Mouse (Mus musculus): ENCODE measurements around the gene Egfr.

Gene Egfr

GRCm38 (mm10) chr11:16776967-16777366 is 25.0 kb downstream of the Egfr start:
- in situ Hi-C loops (cut with MseI, MboI): no loop called here

- in situ Hi-C loops (cut with MseI, MboI): no loop called here
Observed at GRCm38 (mm10) chr11:16781604-16782003, 29.6 kb downstream of the Egfr start.

- in situ Hi-C loops (cut with MseI, MboI): no loop called here
Observed at GRCm38 (mm10) chr11:16783926-16784659, 32.1 kb downstream of the Egfr start.

DNA sequence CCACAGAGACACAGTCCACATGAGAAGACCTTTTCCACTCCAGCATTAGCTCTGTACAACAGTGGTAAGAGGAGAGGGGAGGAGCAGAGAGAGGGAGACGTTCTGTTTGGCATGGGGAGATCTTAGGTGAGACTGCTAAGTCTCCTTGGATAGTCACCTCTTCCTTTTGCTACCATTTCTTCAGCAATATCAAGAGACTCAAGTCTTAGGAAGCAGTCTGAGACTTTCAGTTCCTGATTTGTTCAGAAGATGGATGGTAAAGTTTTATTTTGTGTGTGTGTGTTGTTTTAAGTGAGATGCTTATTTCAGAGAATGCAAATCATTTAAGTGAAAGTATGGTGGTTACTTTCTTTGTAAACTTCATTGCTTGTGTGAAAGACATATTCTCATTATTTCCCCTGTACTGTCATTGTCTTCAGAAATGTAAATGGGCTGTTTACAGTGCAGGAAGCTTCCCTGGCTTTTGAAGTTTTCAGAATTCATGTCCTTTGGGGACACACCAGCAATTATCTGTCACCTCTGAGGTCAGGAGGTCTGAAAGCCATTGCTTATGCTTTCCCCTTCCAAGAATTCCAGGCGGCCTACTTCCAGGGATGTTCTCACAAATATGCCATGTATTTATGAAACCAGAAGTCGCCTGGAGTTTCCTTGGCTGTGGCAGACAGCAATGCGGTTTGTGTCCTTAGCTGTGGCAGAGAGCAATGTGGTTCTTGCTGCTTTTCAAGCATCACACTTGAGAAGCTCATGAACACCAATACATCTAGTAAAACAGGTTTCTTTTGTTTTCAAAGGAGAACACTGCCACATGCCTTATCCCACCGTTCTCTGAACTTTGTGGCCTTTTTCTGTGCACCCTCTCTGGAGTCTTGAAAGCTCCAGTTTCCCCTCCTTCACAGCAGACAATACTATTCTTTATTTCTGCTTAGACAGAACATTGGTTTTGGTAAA is 40.9 kb downstream of the Egfr start:
- in situ Hi-C loops (cut with MseI, MboI): no loop called here

- in situ Hi-C loops (cut with MseI, MboI): no loop called here
Observed at GRCm38 (mm10) chr11:16795012-16795411, 43.0 kb downstream of the Egfr start.

- in situ Hi-C loops (cut with MseI, MboI): no loop called here
Observed at GRCm38 (mm10) chr11:16795513-16795912, 43.5 kb downstream of the Egfr start.

GRCm38 (mm10) chr11:16797456-16797855 is 45.5 kb downstream of the Egfr start:
- in situ Hi-C loops (cut with MseI, MboI): no loop called here

DNA sequence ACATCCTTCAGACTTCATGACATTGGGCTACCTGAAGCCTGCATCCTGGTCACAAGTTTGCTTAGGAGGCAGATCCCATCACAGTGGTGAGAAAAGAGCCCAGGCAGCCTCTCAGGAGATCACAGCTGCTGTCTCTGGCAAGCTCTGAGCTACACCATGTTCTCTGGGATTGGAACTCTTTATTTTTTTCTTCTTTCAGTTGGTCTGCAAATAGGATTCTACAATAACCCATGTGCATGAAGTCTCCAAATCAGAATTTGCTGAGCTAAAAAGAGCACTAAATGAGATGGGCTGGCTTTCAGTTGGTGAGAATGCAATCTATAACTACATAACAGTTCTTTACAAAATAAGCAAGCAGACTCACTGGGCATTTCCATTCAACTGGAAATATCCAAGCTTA is 46.1 kb downstream of the Egfr start:
- in situ Hi-C loops (cut with MseI, MboI): no loop called here

GRCm38 (mm10) chr11:16800507-16800906 is 48.5 kb downstream of the Egfr start:
- in situ Hi-C loops (cut with MseI, MboI): no loop called here

- in situ Hi-C loops (cut with MseI, MboI): no loop called here
Observed at GRCm38 (mm10) chr11:16802668-16803067, 50.7 kb downstream of the Egfr start.

DNA sequence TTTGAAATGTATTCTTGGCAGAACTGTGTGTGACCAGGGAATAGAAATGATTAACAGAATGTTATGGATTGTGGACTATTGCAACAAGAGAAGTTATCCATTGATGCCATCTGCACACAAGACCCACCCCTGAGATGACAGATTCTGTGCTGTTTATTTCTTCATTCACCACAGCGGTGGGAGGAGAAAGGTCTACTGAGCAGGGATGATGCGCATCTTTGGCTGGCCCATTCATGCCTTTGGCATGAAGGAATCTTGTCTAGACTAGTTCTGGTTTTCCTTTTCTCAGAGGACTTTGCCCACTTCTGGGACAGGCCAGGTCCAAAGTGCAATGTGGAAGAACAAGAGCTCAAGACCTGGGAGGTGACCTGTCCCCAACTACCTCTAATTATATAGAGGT is 52.0 kb downstream of the Egfr start:
- in situ Hi-C loops (cut with MseI, MboI): no loop called here

GRCm38 (mm10) chr11:16805886-16806285 is 53.9 kb downstream of the Egfr start:
- in situ Hi-C loops (cut with MseI, MboI): no loop called here

GRCm38 (mm10) chr11:16809161-16809967 is 57.4 kb downstream of the Egfr start:
- in situ Hi-C loops (cut with MseI, MboI): no loop called here

- in situ Hi-C loops (cut with MseI, MboI): no loop called here
Observed at GRCm38 (mm10) chr11:16810086-16810485, 58.1 kb downstream of the Egfr start.

GRCm38 (mm10) chr11:16813298-16813697 is 61.3 kb downstream of the Egfr start:
- in situ Hi-C loops (cut with MseI, MboI): no loop called here

DNA sequence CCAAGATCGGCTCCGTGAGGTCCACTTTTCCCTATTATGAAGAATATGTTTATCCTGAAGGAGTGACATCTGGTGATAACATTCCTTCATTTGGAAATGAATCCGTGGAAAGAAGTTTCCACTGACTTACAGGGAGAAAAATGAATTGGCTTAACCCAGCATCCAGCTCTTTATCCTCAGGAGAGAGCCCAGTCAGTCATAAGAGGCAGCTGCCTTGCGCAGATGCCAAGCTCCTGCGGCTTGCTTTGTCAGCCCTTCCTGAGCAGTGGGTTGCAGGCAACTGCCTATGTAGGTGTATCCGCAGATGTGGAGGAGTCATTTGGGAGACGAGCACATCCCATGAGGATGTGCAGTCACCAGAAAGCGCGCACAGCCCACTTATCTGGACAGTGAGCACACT is 64.4 kb downstream of the Egfr start:
- in situ Hi-C loops (cut with MseI, MboI): no loop called here

DNA sequence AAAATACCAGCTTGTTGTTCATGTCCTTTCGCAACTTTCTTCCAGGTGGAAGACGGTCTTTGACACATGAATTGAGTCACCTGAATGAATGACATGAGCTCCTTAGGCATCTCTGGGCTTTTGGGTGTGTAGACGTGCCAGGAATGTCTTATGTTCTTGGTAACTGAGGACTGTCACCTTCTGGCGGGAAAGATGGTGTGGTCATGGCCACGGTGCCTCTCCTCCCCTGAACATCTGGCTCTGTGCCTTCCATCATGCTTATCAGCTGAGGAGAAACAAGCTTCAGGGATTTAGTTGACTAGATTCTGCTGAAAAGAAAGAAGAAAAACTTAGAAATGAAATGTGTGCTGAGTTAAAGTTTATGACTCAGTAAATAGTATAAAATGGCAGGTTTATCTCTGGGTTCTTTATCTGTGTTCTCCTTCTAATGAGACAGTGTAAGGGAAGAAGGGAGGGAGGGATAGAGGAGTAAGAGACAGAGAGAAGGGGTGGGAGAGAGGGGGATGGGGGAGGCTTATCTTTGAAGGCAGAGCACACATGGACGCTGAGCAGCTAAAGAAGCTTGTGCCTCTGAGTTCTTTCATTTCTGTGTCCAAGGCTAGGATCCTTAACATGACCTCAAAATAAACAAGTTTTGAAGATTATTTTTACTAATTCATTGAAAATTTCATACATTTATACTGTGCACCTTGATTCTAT is 65.5 kb downstream of the Egfr start:
- in situ Hi-C loops (cut with MseI, MboI): no loop called here

DNA sequence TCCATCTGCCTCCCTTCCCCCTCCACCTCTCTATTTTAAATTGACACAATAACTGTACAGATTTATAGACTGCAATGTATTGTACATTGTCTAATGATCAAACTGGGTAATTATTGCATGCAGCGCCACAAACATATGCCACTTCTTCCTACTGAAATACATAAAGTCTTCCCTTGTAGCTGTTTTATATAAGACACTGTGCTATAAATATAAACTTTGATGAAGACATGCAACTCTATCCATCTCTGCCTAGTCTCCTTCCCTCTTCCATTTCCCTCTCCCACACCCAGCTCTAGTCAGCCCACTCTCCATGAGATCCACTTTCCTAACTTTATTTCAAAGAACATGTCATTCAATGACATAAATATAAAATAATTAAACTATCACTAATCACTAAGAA is 67.4 kb downstream of the Egfr start:
- in situ Hi-C loops (cut with MseI, MboI): no loop called here

DNA sequence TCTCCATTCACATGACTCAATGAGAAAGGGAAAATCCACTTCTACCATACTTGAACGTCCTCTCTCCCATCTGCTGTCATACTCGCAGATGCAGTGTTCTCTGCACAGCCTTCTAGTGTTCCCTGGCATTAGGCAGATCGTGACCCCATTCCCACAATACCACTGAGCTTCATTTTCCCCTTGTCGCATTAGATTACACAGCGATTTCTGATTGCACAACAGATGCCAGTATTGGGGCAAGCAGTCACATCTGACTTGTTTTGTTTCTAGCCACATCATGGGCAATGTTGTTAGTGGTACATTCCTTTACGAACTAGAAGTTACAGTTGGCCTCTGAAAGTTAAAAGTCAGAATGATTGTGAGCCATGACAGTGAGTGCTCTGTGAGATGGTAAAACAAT is 68.1 kb downstream of the Egfr start:
- in situ Hi-C loops (cut with MseI, MboI): no loop called here

DNA sequence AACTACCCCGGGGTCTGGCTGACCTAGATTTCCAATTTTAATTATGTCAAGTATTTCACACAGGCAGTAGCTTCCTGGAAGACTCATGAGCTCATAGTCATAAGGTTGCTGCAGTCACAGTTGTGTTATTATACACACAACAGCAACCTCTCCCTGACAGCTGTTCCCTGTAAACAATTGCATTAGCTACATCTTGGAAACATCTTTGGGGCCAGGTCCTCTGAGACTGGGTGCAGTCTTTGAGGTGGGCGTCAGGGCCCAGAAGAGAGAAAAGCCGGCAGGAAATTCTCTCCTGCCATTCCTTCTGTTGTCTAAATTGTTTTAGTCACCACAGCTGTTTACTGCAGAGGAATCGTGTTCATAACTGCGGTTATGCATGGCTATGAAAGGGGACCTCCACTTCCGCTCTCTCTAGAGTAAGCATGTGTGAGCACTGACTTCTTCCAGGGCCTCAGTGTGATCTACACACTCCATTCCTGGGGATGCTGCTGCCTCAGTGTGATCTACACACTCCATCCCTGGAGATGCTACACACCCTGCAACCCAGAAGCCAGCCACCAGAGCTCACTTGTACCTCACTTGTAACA is 69.8 kb downstream of the Egfr start:
- in situ Hi-C loops (cut with MseI, MboI): no loop called here
